Comparison of ENCODE assay signal across 18 mouse cellular contexts in genomic region chr8:87093081-87093480, GRCm38 (mm10).
"Had no signal": no experiment of that assay in that cellular context is flagged by ENCODE, and none has a peak within 500 bp of the region (broad histone marks: within the 10 kb centered on the region; RNA-seq: fewer than 3 reads in every experiment).

No protein-coding gene starts in this region.

- H3K27ac ChIP-seq: liver, embryonic 15.5 days; lung, embryonic 15.5 days; macrophage; midbrain, embryonic 13.5 days; midbrain, embryonic 15.5 days; neural tube, embryonic 12.5 days; stomach, embryonic 15.5 days; stomach, postnatal 0 days had no signal

- H3K27me3 ChIP-seq: liver, embryonic 15.5 days; lung, embryonic 15.5 days; megakaryocyte, embryonic 14.5 days; midbrain, embryonic 13.5 days; midbrain, embryonic 15.5 days; neural tube, embryonic 12.5 days; stomach, embryonic 15.5 days had no signal

- H3K4me3 ChIP-seq: liver, embryonic 15.5 days; lung, embryonic 15.5 days; megakaryocyte, embryonic 14.5 days; midbrain, embryonic 13.5 days; midbrain, embryonic 15.5 days; neural tube, embryonic 12.5 days; stomach, embryonic 15.5 days had no signal

- ATAC-seq: liver, postnatal 0 days; lung, postnatal 0 days; midbrain, embryonic 13.5 days; midbrain, embryonic 15.5 days had no signal

- H3K4me1 ChIP-seq: liver, embryonic 15.5 days; lung, embryonic 15.5 days; megakaryocyte, embryonic 14.5 days; stomach, embryonic 15.5 days had no signal

- H3K36me3 ChIP-seq: liver, embryonic 15.5 days; lung, embryonic 15.5 days; midbrain, embryonic 13.5 days; midbrain, embryonic 15.5 days; neural tube, embryonic 12.5 days; stomach, embryonic 15.5 days had no signal

- H3K9ac ChIP-seq: liver, embryonic 15.5 days; liver, postnatal 0 days; lung, embryonic 15.5 days; midbrain, embryonic 13.5 days; midbrain, embryonic 15.5 days; neural tube, embryonic 12.5 days; stomach, embryonic 15.5 days had no signal

- DNase-seq: liver, postnatal 0 days; lung, adult 2 months; lung, postnatal 14 days; lung, postnatal 36 days; thymus, adult 2 months; thymus, postnatal 25 days; thymus, postnatal 4 days had no signal

- H3K4me2 ChIP-seq: liver, embryonic 15.5 days; lung, embryonic 15.5 days; midbrain, embryonic 11.5 days; midbrain, embryonic 13.5 days; midbrain, embryonic 15.5 days; neural tube, embryonic 12.5 days; stomach, embryonic 15.5 days had no signal

- H3K9me3 ChIP-seq: liver, embryonic 15.5 days; lung, embryonic 15.5 days; midbrain, embryonic 13.5 days; midbrain, embryonic 15.5 days; neural tube, embryonic 12.5 days; stomach, embryonic 15.5 days had no signal
